Mouse (Mus musculus) spleen, adult 2 months (tissue): ENCODE data around the gene Epha4.

Source experiments
- CTCF ChIP-seq: fragments of 200-500 bp; IDR thresholded peaks from 2 replicates; pipeline ENCODE4 v1.5.1; 2011; ENCODE audit warnings: mild to moderate bottlenecking, inconsistent platforms; ENCODE audit not compliant: insufficient read depth, insufficient read length, insufficient replicate concordance; ENCODE audit errors: extremely low read depth
- POLR2A ChIP-seq: fragments of 200-500 bp; IDR thresholded peaks from 2 replicates; pipeline ENCODE4 v1.6.1; 2011; ENCODE audit warnings: low read depth, low read length, inconsistent platforms

DNA sequence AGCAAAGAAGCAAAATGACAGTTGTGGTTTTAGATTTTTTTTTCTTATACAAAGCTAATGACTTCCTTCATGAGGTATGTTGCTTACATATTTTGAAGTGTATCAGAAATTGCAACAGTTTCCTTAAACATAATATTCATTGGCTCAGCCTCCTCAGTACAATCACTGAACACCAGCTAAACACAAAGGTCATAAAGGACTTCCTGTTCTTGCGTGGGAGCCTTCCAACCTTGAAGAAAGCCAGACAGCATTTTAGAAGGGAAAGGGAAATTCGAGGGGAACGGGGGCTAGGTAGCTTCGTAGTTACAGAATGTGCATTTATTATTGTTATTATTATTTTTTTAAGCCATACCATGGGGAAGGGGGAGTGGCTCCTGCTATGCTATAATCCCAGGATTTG lies 76.2 kb downstream of the Epha4 start:
- TF ChIP-seq CTCF (no peak), POLR2A (no peak)
